Mouse (Mus musculus) natural killer cell, adult 2 months (primary cell): Measurements from ENCODE around the gene Frmd5.
"Not testable (repeated sequence)": the region's sequence is repeated elsewhere in the genome, so short reads cannot be mapped to it uniquely, and the experiment has no call there.

Experiments
- DNase-seq, 2 experiments: peaks; one replicate each; pipeline ENCODE4 v3.0.0; 2022; ENCODE audit warnings: low spot score in 2 of 2

The Frmd5 gene

GRCm38 (mm10) chr2:121806959-121807653 lies at the start of gene Frmd5:
Gene Frmd5, minus strand, starts transcription at chr2:121807087.
- DNase-seq, result peak; percentile 73 to 75

- no peak for DNase-seq
Measured at GRCm38 (mm10) chr2:121853974-121854373, 47.1 kb upstream of the Frmd5 start.

GRCm38 (mm10) chr2:121852045-121852444 lies 45.2 kb upstream of the Frmd5 start:
- no peak for DNase-seq

- DNase-seq, result no peak
Measured at GRCm38 (mm10) chr2:121846050-121846449, 39.2 kb upstream of the Frmd5 start.

GRCm38 (mm10) chr2:121842249-121842648 lies 35.4 kb upstream of the Frmd5 start:
- no peak for DNase-seq

- DNase-seq, result no peak
Measured at GRCm38 (mm10) chr2:121841453-121841852, 34.6 kb upstream of the Frmd5 start.

- no peak for DNase-seq
Measured at GRCm38 (mm10) chr2:121834926-121835325, 28.0 kb upstream of the Frmd5 start.

- peak; percentile 5 to 30 for DNase-seq
Measured at GRCm38 (mm10) chr2:121832484-121832894, 25.6 kb upstream of the Frmd5 start.

GRCm38 (mm10) chr2:121828411-121828810 lies 21.5 kb upstream of the Frmd5 start:
- no peak for DNase-seq

GRCm38 (mm10) chr2:121826189-121826588 lies 19.3 kb upstream of the Frmd5 start:
- DNase-seq, result no peak

- DNase-seq, result no peak
Measured at GRCm38 (mm10) chr2:121824653-121825052, 17.8 kb upstream of the Frmd5 start.

GRCm38 (mm10) chr2:121821787-121822186 lies 14.9 kb upstream of the Frmd5 start:
- DNase-seq, result no peak

GRCm38 (mm10) chr2:121810876-121811275 lies 4.0 kb upstream of the Frmd5 start:
- DNase-seq, result not testable (repeated sequence)

- DNase-seq, result no peak
Measured at GRCm38 (mm10) chr2:121809126-121809525, 2.2 kb upstream of the Frmd5 start.

- DNase-seq, result no peak
Measured at GRCm38 (mm10) chr2:121806171-121806943, 530 bp downstream of the Frmd5 start.

- no peak for DNase-seq
Measured at GRCm38 (mm10) chr2:121799051-121799450, 7.8 kb downstream of the Frmd5 start.

- DNase-seq, result no peak
Measured at GRCm38 (mm10) chr2:121795995-121796394, 10.9 kb downstream of the Frmd5 start.

- no peak for DNase-seq
Measured at GRCm38 (mm10) chr2:121789777-121790176, 17.1 kb downstream of the Frmd5 start.

- no peak for DNase-seq
Measured at GRCm38 (mm10) chr2:121788415-121788814, 18.5 kb downstream of the Frmd5 start.

GRCm38 (mm10) chr2:121787767-121788166 lies 19.1 kb downstream of the Frmd5 start:
- peak in 1 of 2 experiments; percentile 16 for DNase-seq

GRCm38 (mm10) chr2:121787271-121787670 lies 19.6 kb downstream of the Frmd5 start:
- DNase-seq, result no peak

- no peak for DNase-seq
Measured at GRCm38 (mm10) chr2:121776219-121776618, 30.7 kb downstream of the Frmd5 start.

GRCm38 (mm10) chr2:121764851-121765250 lies 42.0 kb downstream of the Frmd5 start:
- no peak for DNase-seq
